Mouse (Mus musculus): ENCODE measurements around the gene Nbea. TPM values are rescaled to one million over a fixed set of nuclear protein-coding genes. Genes with fewer than 3 reads are reported as not detected.
"Not testable (repeated sequence)": the region's sequence is repeated elsewhere in the genome, so short reads cannot be mapped to it uniquely, and the experiment has no call there.

Gene Nbea
- total RNA-seq, 2 experiments from 2014 or later = 277 to 281 TPM

DNA sequence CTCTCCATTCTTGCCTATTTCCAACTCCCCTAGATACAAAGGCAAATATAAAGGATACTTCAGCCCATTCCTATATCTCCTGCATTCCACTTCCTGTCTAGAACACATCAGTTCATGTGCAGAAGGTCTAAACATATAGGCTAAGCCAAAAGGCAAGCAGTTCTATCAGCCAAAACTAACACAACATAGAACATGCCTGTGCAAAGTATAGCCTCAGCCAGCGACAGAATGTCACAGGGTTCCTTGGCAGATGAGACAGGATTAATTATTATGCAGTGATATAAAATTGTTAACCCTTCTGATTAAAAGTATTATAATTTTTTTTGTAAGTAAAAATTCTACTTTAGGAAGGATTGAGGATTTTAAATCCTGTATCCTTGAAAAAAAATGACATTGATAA is 140.4 kb downstream of the Nbea start:
- intact Hi-C loops (cut with DNase I) = no loop called here
- DNase-seq = no peak

DNA sequence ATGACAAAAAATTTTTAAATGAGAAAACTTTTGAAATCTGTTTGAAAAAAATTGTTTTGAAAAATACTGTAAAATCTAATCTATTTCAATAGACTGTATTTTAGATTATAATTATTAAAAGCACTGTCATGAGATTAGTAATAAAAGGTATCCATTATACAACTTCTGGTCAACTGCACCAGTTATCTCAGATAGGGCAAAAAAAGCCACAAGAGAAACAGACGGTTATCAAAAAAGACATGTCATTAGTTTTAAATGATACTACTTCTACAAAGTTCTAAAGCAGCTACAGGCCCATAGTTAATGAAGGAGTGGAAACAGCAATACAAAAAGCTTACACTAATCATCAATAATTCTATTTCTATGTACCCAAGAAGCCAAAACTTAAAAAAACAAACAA is 144.0 kb downstream of the Nbea start:
- intact Hi-C loops (cut with DNase I) = no loop called here
- DNase-seq = no peak

DNA sequence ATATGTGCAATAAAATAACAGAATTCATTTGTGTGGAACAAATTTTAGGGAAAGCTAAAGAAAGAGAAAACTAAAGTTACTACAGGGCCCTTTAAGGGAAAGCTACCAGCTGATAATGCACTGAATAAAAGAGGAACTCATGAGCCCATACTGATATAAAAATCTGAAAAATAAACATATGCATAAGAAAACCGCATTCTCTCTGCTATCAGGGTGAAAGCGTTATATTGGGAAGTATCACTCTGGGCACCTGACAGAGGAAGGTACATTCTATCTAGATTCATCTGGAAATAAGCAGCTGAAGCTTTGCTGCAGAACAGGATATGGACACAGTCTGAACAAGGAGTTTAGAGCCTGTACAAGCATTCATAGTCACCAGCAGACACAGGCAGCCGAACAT is 148.9 kb downstream of the Nbea start:
- intact Hi-C loops (cut with DNase I) = no loop called here
- no peak for DNase-seq

DNA sequence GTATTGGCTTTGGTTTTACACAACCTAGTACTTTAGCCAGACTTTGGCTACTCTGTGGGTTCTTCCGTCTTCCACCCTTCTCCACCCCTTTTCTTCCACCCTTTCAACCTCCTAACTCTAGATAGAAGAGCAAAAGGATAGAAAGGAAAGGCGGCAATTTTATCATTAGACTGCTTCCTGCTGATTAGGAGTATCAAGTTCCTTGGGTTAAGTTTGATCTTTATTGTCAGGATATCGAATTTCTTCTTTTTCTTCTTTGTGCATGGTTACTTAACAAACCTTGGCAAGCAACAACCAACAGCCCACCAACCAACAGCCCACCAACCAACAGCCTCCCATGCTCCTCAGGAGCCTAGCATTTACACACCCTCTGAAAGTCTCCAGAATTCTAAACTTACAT is 165.0 kb downstream of the Nbea start:
- no peak for DNase-seq
- intact Hi-C loops (cut with DNase I) = no loop called here

DNA sequence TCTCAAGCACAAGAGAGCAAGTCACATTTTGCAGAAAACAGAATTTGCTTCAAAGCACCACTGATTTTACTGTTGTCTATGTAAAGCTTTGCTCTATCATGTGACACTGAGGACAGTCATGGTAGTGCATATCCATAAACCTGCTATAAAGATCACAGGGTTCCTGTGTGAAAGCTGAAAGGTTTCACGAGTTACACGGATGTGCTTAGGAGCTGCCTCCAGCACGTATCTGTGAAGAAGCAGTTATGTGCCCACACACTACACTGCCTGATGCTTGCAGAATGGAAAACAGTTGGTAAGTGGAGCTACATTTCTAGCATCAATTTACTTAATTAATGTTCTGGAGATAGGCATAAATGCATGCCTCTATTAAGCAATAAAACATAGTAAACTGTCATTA is 172.4 kb downstream of the Nbea start:
- DNase-seq = no peak
- intact Hi-C loops (cut with DNase I) = no loop called here

DNA sequence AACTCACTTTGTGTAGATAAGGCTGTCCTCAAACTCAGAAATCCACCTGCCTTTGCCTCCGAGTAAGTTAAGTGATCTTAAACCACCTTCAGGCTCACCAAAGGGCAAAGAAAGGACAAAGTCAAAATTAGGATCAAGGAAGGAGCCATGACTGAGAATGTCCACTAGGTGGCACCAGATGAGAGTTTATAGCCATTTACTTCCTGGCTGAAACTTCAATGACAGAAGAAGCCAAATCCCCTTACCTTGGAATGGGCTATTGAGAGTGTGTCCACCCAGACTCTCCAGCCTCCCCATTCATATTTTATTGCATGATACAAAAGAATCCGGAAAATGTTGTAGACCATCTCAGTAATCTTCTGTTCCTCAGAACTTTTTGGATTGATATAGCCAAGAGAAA is 175.5 kb downstream of the Nbea start:
- DNase-seq = peak; percentile 21
- intact Hi-C loops (cut with DNase I) = no loop called here

DNA sequence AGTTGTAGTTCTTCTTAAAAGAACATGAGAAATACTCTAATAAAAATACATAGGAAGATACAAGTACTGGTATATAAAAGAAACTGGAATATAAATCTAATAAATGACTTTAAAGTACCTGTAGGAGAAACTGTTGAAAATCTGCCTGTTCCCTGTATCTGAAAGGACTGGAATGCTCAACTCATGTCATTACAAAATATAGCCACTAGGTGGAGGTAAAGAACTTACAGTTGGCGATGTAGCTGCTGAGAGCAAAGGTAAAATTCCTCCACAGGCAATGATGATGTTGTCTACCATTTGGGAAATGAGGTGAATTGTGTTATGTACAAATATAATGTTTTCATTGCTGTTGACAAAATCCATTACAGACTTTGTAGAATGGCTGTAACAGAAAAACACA is 183.2 kb downstream of the Nbea start:
- DNase-seq = no peak
- intact Hi-C loops (cut with DNase I) = loop anchor here (5.0 kb wide), 1 partner anchor 1202 kb away; no protein-coding TSS in a partner anchor

DNA sequence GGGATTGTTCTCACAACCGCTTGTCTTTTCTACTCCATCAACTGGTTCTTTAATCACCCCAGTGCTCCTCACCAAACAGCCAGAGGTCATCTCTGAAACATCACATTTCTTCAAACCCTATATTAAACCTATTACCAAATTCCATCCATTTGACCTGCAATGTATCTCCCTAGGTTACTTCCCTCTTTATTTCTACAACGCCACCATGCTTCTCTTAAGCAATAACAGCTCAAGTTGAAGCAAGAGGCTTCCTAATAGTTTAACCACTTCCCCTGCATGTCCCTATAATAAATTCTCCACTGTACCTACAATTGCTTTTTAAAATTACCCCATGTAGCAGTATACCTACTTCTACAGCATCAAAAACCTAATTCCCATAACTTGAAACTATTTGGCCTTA is 205.1 kb downstream of the Nbea start:
- intact Hi-C loops (cut with DNase I) = no loop called here
- DNase-seq = no peak

DNA sequence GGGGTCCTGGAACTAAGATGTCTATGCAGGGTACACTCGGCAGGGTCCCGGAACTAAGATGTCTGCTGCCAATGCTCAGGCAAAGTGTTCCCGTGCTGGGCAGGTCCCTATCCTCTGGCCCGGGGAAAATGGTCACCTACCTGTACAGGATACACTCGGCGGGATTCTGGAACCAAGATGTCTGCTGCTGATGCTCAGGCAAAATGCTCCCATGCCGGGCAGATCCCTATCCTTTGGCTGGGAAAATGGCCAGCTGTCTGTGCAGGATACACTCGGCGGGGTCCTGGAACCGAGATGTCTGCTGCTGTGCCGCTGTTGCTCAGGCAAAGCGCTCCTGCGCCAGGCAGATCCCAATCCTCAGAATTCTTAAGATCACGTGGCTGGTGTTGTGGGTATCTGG is 206.5 kb downstream of the Nbea start:
- DNase-seq; intact Hi-C loops (cut with DNase I): not testable (repeated sequence)

DNA sequence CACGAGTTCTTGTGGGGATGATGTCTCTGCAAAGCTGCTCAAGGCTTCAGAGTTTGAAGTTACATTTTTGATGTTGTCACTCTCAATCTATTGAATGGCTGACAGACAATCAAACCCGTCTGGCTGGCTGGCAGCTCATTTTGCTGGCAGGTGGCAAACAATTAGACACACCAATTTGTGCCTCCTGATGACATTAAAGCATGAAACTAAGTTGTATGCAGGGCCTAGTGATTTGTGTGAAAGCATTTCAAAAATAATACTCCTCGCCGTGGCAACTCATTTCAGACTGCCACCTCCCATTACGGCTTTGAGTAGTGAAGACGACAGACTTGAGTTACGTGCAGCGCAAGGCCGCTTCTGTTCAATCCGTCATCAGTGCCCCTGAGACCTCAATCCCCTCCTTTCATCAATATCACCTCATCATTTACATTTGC is 217.8 kb downstream of the Nbea start:
- intact Hi-C loops (cut with DNase I) = no loop called here
- peak; percentile 42 for DNase-seq

DNA sequence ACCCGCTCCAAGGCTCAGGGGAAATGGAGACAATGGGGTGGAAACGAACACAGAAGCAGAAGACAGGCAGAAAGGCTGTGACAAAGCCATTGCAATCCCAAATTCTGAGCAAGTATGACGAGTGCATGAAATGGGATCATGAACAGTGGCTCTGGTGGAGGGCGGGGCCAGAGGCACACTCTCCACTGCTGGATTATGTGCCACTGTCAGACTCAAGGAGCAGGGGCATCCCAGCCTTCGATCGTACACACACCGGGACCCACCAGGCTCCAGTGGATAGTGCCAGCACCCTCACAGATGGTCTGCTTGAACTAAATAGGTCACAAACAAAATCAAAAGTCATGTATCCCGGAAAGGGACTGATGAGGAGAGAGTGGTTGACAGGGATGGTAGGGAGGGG is 220.5 kb downstream of the Nbea start:
- intact Hi-C loops (cut with DNase I) = no loop called here
- DNase-seq = no peak

DNA sequence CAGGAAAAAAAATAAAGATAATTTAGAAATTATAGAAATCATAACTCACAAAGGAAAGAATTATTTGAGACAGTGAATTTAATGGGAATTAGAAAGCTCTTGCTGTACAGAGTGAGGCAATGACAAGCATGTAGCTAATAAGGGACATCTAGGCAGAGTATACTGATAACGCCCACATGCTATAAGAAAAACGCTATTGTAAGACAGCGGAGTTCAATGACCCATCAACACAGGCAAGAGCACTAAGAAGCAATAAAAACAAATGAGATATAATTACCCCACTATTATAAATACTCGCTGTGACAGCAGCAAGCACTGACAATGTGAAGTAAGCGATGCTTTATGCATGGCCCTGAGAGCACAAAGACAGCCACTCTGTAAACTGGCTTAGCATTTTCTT is 233.5 kb downstream of the Nbea start:
- intact Hi-C loops (cut with DNase I) = no loop called here
- no peak for DNase-seq

DNA sequence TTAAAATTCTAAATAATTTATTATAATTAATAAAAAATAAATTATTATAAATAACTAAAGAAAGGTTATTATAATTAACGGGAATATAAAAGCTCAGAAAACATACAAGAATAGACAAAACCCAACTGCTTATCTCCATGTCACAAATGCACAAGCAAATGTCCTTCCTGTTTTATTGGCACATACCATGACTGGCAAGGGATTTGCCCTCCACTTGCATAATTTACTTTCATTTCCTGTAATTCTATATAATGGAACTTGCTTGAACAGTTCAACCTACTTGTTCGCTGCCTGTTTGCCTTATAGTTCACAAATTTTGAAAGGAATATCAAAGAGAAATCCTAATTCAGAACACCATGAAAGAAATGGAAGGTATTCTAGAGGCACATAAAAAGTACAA is 234.4 kb downstream of the Nbea start:
- DNase-seq = no peak
- intact Hi-C loops (cut with DNase I) = no loop called here

DNA sequence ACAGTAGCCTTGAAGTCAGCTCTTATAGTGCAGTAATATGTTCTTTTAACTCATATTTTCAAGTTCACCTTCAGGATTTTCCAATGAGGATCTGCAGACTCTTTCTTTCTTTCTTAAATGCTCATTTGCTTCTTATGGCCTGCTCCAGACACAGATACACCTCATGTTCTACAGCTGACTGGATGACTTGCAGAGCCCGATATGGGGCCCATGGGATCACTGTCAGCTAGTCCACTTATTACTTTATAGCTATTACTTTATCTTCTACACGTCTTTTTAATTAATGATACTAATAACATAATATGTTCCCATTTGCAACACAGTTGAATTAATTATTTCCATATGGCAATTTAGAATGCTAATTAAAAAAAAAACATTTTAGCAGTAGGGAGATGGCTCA is 256.2 kb downstream of the Nbea start:
- intact Hi-C loops (cut with DNase I) = no loop called here

DNA sequence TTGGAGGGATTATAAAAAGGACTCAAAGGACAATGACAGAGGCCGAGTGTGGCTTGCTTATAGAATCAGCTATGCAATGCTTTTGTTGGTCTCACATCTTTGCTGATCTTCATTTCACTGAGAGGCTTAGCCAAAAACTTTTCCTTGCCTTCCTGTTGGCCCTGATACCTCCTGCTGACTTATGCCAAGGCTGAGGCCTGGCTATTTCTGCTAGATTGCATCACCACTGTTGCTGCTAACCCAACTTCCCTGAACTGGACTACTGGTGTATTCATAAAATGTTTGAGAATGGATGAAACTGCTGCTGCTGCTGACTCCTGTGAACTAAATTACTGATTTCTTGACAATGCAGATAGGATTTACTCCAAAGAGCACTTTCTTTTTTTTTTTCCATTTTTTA is 274.2 kb downstream of the Nbea start:
- intact Hi-C loops (cut with DNase I) = no loop called here
- no peak for DNase-seq

More for the DNA sequence above, 256.2 kb downstream of the Nbea start:
- DNase-seq = no peak

DNA sequence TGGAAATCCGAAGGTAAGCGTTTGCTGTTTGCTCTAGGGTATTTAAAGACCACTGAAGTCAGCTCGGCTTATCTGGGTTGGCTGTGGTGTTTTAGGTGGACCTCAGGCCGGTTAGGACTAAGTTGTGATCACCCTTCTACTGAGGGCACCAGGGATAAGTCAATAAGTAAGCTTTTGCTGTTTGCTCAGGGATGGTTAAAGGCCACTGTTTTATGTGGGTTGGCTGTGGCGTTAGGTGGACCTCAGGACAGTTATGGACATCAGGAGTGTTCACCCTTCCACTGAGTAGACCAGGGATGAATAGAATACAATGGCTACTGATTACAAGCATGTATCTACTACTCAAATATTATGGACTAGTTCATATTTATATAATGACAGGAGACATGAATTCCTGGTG is 292.9 kb downstream of the Nbea start:
- intact Hi-C loops (cut with DNase I) = no loop called here
- no peak for DNase-seq

DNA sequence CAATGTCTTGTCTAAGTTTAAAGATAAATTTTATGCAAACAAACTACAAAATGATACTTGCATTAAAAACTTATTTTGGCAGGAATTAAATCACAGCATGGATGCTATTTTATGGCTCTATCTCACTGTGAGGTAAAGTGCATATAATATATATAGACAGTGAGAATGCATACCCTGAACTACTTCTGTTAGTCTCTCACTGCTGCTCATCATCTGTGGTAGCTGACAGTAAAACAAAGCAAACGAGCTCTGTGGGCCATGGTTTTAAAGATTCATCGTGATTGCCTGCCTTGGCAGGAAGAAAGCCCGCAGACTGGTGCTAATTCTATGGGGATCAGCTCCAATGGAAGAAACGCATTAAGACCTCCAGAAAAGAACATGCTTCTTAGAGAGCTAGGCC is 294.3 kb downstream of the Nbea start:
- intact Hi-C loops (cut with DNase I) = no loop called here
- no peak for DNase-seq

DNA sequence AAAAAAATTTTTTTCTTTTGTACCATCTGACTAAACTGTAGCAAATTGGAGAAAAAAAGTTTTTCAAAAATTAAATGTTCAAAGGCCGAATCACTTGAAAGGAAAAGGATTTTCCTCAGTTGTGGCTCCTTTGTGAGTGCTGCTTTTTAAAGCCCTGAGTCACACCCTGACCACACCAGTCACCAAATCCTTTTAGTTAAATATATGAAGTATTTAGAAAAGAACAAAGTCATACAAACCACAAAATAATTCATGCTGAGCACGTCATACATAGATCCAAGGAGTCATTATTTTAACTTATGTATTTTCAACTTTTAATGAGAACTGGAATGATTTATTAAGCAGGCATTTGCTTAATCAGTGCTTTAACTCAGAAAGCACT is 295.7 kb downstream of the Nbea start:
- intact Hi-C loops (cut with DNase I) = no loop called here
- no peak for DNase-seq

DNA sequence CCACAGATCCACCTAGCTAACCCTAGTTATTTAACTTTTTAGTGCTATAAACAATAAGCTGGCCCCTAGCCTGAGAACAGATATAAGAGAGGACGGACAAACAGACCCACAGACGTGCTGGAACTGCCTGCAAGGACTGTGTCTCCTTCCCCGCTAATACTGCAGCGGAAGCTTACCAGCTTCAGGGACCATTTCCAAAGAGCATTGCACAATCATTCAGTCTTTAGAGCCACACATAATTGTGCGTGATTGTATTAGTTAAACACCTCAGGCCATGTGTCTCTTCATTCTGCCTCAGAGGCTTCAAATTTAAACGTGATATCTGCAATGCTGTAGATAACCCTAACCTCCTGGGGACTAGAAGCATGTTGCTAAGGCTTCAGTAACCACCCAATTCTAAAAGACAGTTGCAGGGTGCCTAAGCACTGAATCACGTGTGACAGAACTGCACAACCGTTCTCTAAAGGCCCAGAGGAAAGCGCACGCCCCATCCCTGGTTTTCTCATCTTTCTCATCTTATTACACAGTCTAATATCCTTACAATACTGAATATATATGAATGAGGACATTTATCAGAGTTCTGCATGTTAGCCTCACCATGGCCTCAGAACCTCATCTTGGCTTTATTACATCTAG is 296.2 kb downstream of the Nbea start:
- no peak for DNase-seq
- intact Hi-C loops (cut with DNase I) = no loop called here

DNA sequence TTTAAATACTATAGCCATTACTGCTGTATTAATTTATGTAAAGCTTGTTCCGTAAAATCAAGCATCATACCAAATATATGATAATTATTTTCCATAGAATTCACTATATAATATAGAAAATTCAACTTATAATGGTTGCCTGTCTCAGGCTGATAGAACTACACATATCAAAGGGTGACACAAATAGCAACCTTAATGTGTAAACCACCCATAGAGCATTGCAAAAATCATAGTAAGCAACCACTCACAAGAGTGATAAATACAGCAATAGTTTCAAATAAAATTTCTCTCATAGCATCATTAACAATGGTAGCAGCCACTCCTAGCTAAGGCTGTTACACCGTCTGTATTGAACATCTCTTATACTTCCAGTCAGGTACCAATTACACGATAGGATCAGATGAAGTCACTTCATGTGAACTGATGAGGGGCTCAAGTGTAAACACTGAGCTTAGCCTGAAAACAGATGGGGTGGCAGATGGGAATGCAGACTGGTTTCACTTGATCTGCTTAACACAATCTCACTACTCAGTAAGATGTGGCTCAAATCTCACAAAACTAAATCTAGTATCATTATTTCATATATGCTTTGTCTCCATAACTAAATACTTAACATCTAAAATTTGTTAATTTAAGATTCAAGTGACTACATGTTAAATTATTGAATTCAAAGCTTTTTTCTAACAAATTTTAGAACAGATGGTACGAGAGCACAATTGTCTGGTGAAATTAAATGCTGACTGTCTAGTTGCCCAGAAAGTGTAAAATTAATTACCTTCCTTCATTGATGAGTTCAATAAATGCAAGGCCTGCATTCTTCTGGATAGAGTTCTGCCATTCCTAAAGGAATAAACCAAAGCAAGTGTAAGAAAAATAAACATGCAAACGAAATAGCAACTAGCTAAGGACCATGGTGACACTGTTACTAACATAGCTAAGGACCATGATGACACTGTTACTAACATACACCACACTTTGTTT is 310.3 kb downstream of the Nbea start:
- intact Hi-C loops (cut with DNase I) = no loop called here
- peak; percentile 70 for DNase-seq

DNA sequence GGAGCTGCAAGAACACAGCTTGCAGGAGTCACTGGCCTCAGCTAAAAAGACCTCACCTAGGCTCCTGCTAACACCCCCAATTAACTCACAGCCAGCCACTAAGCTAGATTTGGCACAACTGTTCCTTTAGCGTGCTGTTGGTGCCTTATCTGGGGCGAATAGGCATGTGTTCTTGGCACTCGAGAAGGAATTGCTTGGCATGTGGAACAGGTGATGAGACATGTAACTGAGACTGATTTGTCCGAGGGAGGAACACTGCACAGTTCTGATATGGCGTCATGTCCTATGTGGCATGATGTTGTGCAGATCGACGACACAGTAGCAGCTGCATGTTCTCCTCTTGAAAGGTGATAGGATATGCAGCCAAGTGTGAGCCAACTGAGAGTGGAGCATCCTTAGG is 331.0 kb downstream of the Nbea start:
- intact Hi-C loops (cut with DNase I) = no loop called here
- DNase-seq = no peak

DNA sequence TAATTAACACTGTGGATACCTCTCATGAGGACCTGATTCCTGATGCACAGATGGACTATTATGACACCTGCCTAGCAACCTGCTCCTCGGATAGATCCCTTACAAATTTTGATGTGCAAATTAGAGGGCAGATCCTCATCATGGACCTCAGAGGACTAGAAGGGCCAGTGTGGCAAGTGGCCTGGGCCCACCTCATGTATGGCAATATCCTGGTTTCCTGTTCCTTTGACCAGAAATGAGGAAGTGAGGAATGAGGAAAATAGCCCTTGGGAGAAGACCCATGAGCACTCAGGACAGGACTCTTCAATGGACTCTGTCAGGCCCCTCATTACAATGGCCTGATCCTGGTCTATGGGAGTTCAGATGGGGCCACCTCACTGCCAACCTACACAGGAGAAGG is 336.4 kb downstream of the Nbea start:
- intact Hi-C loops (cut with DNase I) = no loop called here
- no peak for DNase-seq

Data from left cerebral cortex, postnatal 4 days (tissue).